Mouse (Mus musculus): ENCODE data around the gene Tlnrd1. TPM values are rescaled to one million over a fixed set of nuclear protein-coding genes. Genes with fewer than 3 reads are reported as not detected.
"Not testable (repeated sequence)": the region's sequence is repeated elsewhere in the genome, so short reads cannot be mapped to it uniquely, and the experiment has no call there.

The Tlnrd1 gene
- 10.3 to 11.2 TPM (median 10.5 TPM) in 3 replicates for total RNA-seq (2017)

- peak; percentile 56 for ATAC-seq (replicated peaks; ENCODE audit: insufficient number of reproducible peaks, low FRiP score, low TSS enrichment, poor library complexity, severe bottlenecking)
These were observed at the start of gene Tlnrd1, which contains the start of gene Mesd for GRCm38 (mm10) chr7:83884021-83884658. TSS of gene Tlnrd1 (minus strand) at chr7:83884305. TSS of gene Mesd (plus strand) at chr7:83884466.

- ATAC-seq (replicated peaks; ENCODE audit: insufficient number of reproducible peaks, low FRiP score, low TSS enrichment, poor library complexity, severe bottlenecking): no peak
These were observed 37.5 kb upstream of the Tlnrd1 start for GRCm38 (mm10) chr7:83921637-83922036.

- ATAC-seq (replicated peaks; ENCODE audit: insufficient number of reproducible peaks, low FRiP score, low TSS enrichment, poor library complexity, severe bottlenecking): no peak
These were observed 36.1 kb upstream of the Tlnrd1 start for GRCm38 (mm10) chr7:83920241-83920640.

- ATAC-seq (replicated peaks; ENCODE audit: insufficient number of reproducible peaks, low FRiP score, low TSS enrichment, poor library complexity, severe bottlenecking): peak; percentile 50; the same call in 1 of the 2 replicates
These were observed 30.5 kb upstream of the Tlnrd1 start for GRCm38 (mm10) chr7:83914566-83914965.

- no peak for ATAC-seq (replicated peaks; ENCODE audit: insufficient number of reproducible peaks, low FRiP score, low TSS enrichment, poor library complexity, severe bottlenecking)
These were observed 29.9 kb upstream of the Tlnrd1 start for GRCm38 (mm10) chr7:83913995-83914394.

- no peak for ATAC-seq (replicated peaks; ENCODE audit: insufficient number of reproducible peaks, low FRiP score, low TSS enrichment, poor library complexity, severe bottlenecking)
These were observed 29.4 kb upstream of the Tlnrd1 start for GRCm38 (mm10) chr7:83913405-83913932.

GRCm38 (mm10) chr7:83911909-83912308 is 27.8 kb upstream of the Tlnrd1 start:
- ATAC-seq (replicated peaks; ENCODE audit: insufficient number of reproducible peaks, low FRiP score, low TSS enrichment, poor library complexity, severe bottlenecking): no peak

GRCm38 (mm10) chr7:83904831-83905230 is 20.7 kb upstream of the Tlnrd1 start:
- ATAC-seq (replicated peaks; ENCODE audit: insufficient number of reproducible peaks, low FRiP score, low TSS enrichment, poor library complexity, severe bottlenecking): no peak

- ATAC-seq (replicated peaks; ENCODE audit: insufficient number of reproducible peaks, low FRiP score, low TSS enrichment, poor library complexity, severe bottlenecking): no peak
These were observed 18.4 kb upstream of the Tlnrd1 start for GRCm38 (mm10) chr7:83902296-83903145.

GRCm38 (mm10) chr7:83901425-83901824 is 17.3 kb upstream of the Tlnrd1 start:
- ATAC-seq (replicated peaks; ENCODE audit: insufficient number of reproducible peaks, low FRiP score, low TSS enrichment, poor library complexity, severe bottlenecking): no peak

- ATAC-seq (replicated peaks; ENCODE audit: insufficient number of reproducible peaks, low FRiP score, low TSS enrichment, poor library complexity, severe bottlenecking): no peak
These were observed 16.4 kb upstream of the Tlnrd1 start for GRCm38 (mm10) chr7:83900519-83900918.

- ATAC-seq (replicated peaks; ENCODE audit: insufficient number of reproducible peaks, low FRiP score, low TSS enrichment, poor library complexity, severe bottlenecking): no peak
These were observed 14.2 kb upstream of the Tlnrd1 start for GRCm38 (mm10) chr7:83898267-83898666.

GRCm38 (mm10) chr7:83896077-83896740 is 12.1 kb upstream of the Tlnrd1 start:
- no peak for ATAC-seq (replicated peaks; ENCODE audit: insufficient number of reproducible peaks, low FRiP score, low TSS enrichment, poor library complexity, severe bottlenecking)

- no peak for ATAC-seq (replicated peaks; ENCODE audit: insufficient number of reproducible peaks, low FRiP score, low TSS enrichment, poor library complexity, severe bottlenecking)
These were observed 10.2 kb upstream of the Tlnrd1 start for GRCm38 (mm10) chr7:83894348-83894747.

GRCm38 (mm10) chr7:83892333-83892669 is 8.2 kb upstream of the Tlnrd1 start:
- ATAC-seq (replicated peaks; ENCODE audit: insufficient number of reproducible peaks, low FRiP score, low TSS enrichment, poor library complexity, severe bottlenecking): no peak

GRCm38 (mm10) chr7:83891433-83892332 is 7.6 kb upstream of the Tlnrd1 start:
- ATAC-seq (replicated peaks; ENCODE audit: insufficient number of reproducible peaks, low FRiP score, low TSS enrichment, poor library complexity, severe bottlenecking): peak; percentile 93

GRCm38 (mm10) chr7:83889946-83890345 is 5.8 kb upstream of the Tlnrd1 start:
- ATAC-seq (replicated peaks; ENCODE audit: insufficient number of reproducible peaks, low FRiP score, low TSS enrichment, poor library complexity, severe bottlenecking): not testable (repeated sequence)

GRCm38 (mm10) chr7:83889383-83889782 is 5.3 kb upstream of the Tlnrd1 start:
- ATAC-seq (replicated peaks; ENCODE audit: insufficient number of reproducible peaks, low FRiP score, low TSS enrichment, poor library complexity, severe bottlenecking): no peak
